Mouse (Mus musculus): ENCODE results near the gene 4930433I11Rik.
"Not testable (repeated sequence)": the region's sequence is repeated elsewhere in the genome, so short reads cannot be mapped to it uniquely, and the experiment has no call there.

4930433I11Rik gene

DNA sequence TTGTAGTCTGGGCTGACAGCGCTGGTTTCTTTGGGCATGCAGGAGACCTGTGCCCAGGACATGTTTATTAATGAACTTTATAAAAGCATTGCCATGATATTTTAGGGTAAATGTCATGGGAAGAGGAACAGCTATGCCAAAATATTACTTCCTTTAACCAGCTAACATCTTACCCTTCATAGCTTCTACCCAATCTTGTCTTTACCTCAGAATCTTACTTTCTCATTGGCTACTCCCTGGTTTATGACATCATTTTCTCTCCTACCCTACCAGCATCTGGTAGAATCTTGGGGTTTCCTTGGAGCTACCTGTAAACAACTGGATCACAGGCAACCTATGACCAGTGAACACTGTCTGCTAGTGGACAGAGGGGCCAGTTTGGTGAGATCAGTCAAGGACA lies at the start of gene 4930433I11Rik:
Gene 4930433I11Rik (plus strand): TSS at position 301 of the 400 bp plus-strand sequence.
- no peak for DNase-seq

GRCm38 (mm10) chr7:40939371-40939770 lies 48.0 kb upstream of the 4930433I11Rik start:
- no peak for DNase-seq

- DNase-seq: peak; percentile 40 to 56
Observed at GRCm38 (mm10) chr7:40942233-40942935, 45.0 kb upstream of the 4930433I11Rik start.

DNA sequence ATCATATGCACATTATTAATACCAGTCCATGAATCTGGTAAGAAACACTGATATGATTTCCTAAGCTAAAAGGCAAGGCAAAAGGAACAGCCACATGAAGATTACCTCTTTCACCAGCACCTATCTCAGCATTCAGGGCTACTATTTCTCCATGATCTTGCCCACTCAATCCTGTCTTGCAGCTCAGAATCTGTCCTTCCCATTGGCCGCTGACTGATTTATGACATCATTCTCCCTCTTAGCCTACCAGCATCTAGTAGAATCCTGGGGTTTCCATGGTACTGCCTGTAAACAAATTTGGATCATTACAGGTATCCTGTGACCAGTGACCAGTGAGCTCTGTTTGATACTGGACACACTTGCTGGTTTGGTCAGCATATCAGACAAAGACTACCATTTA lies 45.1 kb downstream of the 4930433I11Rik start, which contains the start of gene Gm4884:
Gene Gm4884 (plus strand): TSS at position 301 of the 400 bp plus-strand sequence.
- DNase-seq: not testable (repeated sequence)

- not testable (repeated sequence) for DNase-seq
Observed at GRCm38 (mm10) chr7:41044058-41044457, 56.7 kb downstream of the 4930433I11Rik start.

Measured in cerebellum, postnatal 14 days (tissue).